Mouse (Mus musculus) mouse embryonic stem cell (cell line): ENCODE data around the gene Vapb.

ENCODE experiments used
- in situ Hi-C, 2 experiments: fragments of 300-500 bp; cut with MboI; formaldehyde crosslinking; loops; 1 replicate in 1 of 2; 3 replicates in 1 of 2; pipeline ENCODE4 v1.14.3; 2019 to 2020; ENCODE audit warnings: low sequenced_read_pairs in 2 of 2, low pct_unique_long_range_greater_than_20kb in 1 of 2, mixed read lengths in 1 of 2; ENCODE audit not compliant: unreplicated experiment in 1 of 2

Gene Vapb

GRCm38 (mm10) chr2:173724940-173725807 lies 12.1 kb upstream of the Vapb start:
- in situ Hi-C loops: no loop called here

GRCm38 (mm10) chr2:173725819-173726218 lies 11.5 kb upstream of the Vapb start:
- in situ Hi-C loops: no loop called here

- in situ Hi-C loops: no loop called here
Measured at GRCm38 (mm10) chr2:173730444-173730966, 6.8 kb upstream of the Vapb start.

GRCm38 (mm10) chr2:173734426-173734825 lies 2.9 kb upstream of the Vapb start:
- in situ Hi-C loops: no loop called here

GRCm38 (mm10) chr2:173738232-173738631 lies 921 bp downstream of the Vapb start:
- in situ Hi-C loops: no loop called here

- in situ Hi-C loops: no loop called here
Measured at GRCm38 (mm10) chr2:173739107-173739506, 1.8 kb downstream of the Vapb start.

- in situ Hi-C loops: no loop called here
Measured at GRCm38 (mm10) chr2:173742090-173742489, 4.8 kb downstream of the Vapb start.

- in situ Hi-C loops: no loop called here
Measured at GRCm38 (mm10) chr2:173742744-173743143, 5.4 kb downstream of the Vapb start.

- in situ Hi-C loops: no loop called here
Measured at GRCm38 (mm10) chr2:173744070-173744815, 6.9 kb downstream of the Vapb start.

- in situ Hi-C loops: no loop called here
Measured at GRCm38 (mm10) chr2:173748961-173749659, 11.8 kb downstream of the Vapb start.

- in situ Hi-C loops: no loop called here
Measured at GRCm38 (mm10) chr2:173755433-173756144, 18.3 kb downstream of the Vapb start.

- in situ Hi-C loops: no loop called here
Measured at GRCm38 (mm10) chr2:173757624-173758155, 20.4 kb downstream of the Vapb start.

GRCm38 (mm10) chr2:173760607-173761006 lies 23.3 kb downstream of the Vapb start:
- in situ Hi-C loops: no loop called here

GRCm38 (mm10) chr2:173764629-173765028 lies 27.3 kb downstream of the Vapb start:
- in situ Hi-C loops: no loop called here

- in situ Hi-C loops: no loop called here
Measured at GRCm38 (mm10) chr2:173767959-173768595, 30.8 kb downstream of the Vapb start.

- in situ Hi-C loops: no loop called here
Measured at GRCm38 (mm10) chr2:173769183-173769582, 31.9 kb downstream of the Vapb start.

- in situ Hi-C loops: no loop called here
Measured at GRCm38 (mm10) chr2:173770620-173771019, 33.3 kb downstream of the Vapb start.

GRCm38 (mm10) chr2:173771706-173772105 lies 34.4 kb downstream of the Vapb start:
- in situ Hi-C loops: no loop called here
